Mouse (Mus musculus) stomach, embryonic 15.5 days (tissue): Measurements from ENCODE around the gene Mrps25. TPM values are rescaled to one million over a fixed set of nuclear protein-coding genes. Genes with fewer than 3 reads are reported as not detected.
A peak's percentile ranks its signal among the peaks of the same experiment; 100 is the strongest.

Source experiments
- ATAC-seq: fragments of 200-750 bp; cut with Nextera tagmentation; 2 replicates; pipeline ENCODE4 v1.8.0; 2017; ENCODE audit warnings: low read depth, moderate number of reproducible peaks, moderate TSS enrichment; ENCODE audit not compliant: insufficient read depth, low FRiP score
- H3K27ac ChIP-seq: fragments of 300-500 bp; sonication (generic); 2 replicates; pipeline ENCODE4 v1.5.1; 2015; ENCODE audit warnings: mild to moderate bottlenecking, inconsistent platforms
- H3K27me3 ChIP-seq: fragments of 300-500 bp; sonication (generic); replicated peaks from 2 replicates; pipeline ENCODE4 v1.6.1; 2015; ENCODE audit warnings: inconsistent platforms
- H3K36me3 ChIP-seq: fragments of 300-500 bp; sonication (generic); 2 replicates; pipeline ENCODE4 v1.6.1; 2015; ENCODE audit warnings: inconsistent platforms
- H3K4me1 ChIP-seq: fragments of 300-500 bp; sonication (generic); 2 replicates; pipeline ENCODE4 v1.6.1; 2015; ENCODE audit warnings: inconsistent platforms
- H3K4me2 ChIP-seq: fragments of 300-500 bp; sonication (generic); 2 replicates; pipeline ENCODE4 v1.6.1; 2015; ENCODE audit warnings: mild to moderate bottlenecking, inconsistent platforms
- H3K4me3 ChIP-seq: fragments of 300-500 bp; sonication (generic); replicated peaks from 2 replicates; pipeline ENCODE4 v1.5.1; 2015; ENCODE audit warnings: inconsistent platforms
- H3K9ac ChIP-seq: fragments of 300-500 bp; sonication (generic); 2 replicates; pipeline ENCODE4 v1.6.1; 2015; ENCODE audit warnings: inconsistent platforms
- H3K9me3 ChIP-seq: fragments of 300-500 bp; sonication (generic); 2 replicates; pipeline ENCODE4 v1.6.1; 2016; ENCODE audit warnings: inconsistent platforms
- WGBS: fragments of 180-500 bp; shearing (Covaris S2); methylation state at CpG from one replicate; pipeline ENCODE4 v1.1.7; 2015; 5-methylcytosine and 5-hydroxymethylcytosine counted together
- polyA plus RNA-seq: library from polyadenylated mRNA; unstranded; fragments of >200 nt; fragmentation: Nextera tagmentation; extraction: Ambion mirVana; gene quantifications from 2 replicates; pipeline ENCODE4 v1.2.1, GENCODE M21; 2015

Mrps25 gene
- polyA plus RNA-seq: 88.7 and 94.8 TPM in 2 replicates

DNA sequence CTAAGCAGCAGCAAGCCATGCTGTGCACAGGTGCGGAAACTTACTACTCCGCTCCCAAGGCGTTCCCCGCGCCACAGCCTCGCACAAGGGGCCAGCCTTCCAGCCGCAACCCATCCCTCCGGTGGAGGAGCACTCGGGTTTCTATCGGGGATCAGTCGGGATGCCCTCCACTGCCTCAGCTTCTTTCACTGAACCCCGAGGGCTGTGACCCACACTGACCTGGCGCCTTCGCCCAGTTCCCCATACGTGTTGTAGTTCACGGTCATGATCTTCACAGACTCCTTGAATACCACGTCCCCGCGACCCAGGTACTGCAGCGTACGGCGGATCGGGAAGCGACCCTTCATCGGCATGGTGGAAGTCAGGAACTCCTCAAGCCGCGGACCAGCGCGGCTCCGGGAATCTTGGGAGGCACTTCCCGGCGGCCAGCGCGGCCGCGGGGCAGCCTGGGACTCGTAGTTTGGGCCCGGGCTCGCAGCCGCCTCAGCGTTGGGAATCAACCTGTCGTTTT, at the start of gene Mrps25:
Gene Mrps25 (minus strand): TSS at position 413 of the 511 bp plus-strand sequence.
- Histone ChIP-seq H3K4me1 (0 out of 2 replicates have a peak, but pooled peaks cover 7% of the 10 kb centered on the region), H3K27me3 (no peaks in the 10 kb centered on the region), H3K36me3 (0 out of 2 replicates have a peak, but pooled peaks cover 11% of the 10 kb centered on the region), H3K4me2 (peak within 1 kb of the TSS; percentile 65), H3K9ac (peak within 1 kb of the TSS; percentile 87), H3K4me3 (peak within 1 kb of the TSS; percentile 77), H3K27ac (no peak within 1 kb of the TSS; the same call in 1 of the 2 replicates), H3K9me3 (no peaks in the 10 kb centered on the region)
- under 1% methylated on average over 42 of the region's 42 CpGs for WGBS
- ATAC-seq: peak; percentile 94

- ATAC-seq: no peak
- no peak overlapping the region for H3K4me2 ChIP-seq
- no peak overlapping the region for H3K9ac ChIP-seq
- no peaks in the 10 kb centered on the region for H3K27me3 ChIP-seq
- no peak overlapping the region for H3K4me3 ChIP-seq
- no peaks in the 10 kb centered on the region for H3K9me3 ChIP-seq
- 61% methylated on average over 4 of the region's 4 CpGs for WGBS
- no peak overlapping the region for H3K27ac ChIP-seq
- H3K4me1 ChIP-seq: no peaks in the 10 kb centered on the region
- H3K36me3 ChIP-seq: no peaks in the 10 kb centered on the region
Observed at GRCm38 (mm10) chr6:92231762-92232161, 47.9 kb upstream of the Mrps25 start.

DNA sequence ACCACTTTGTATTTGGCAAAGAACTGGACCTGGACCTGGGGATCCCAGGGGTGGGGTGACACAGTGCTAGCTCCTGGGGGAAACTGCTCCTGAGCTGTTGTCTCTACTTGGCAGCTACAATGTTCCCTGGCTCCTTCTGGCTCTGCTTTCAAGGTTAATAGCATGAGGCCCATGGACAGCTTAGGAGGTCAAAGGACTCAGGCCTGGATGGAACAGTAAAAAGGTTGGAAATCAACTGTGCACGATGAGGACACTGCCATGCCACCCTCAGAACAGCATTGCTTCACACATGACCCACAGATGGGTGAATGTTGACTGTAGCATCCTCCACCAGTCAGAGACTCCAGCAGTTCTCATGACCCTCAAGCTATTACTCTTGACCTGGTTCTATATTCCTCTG, 47.5 kb upstream of the Mrps25 start:
- WGBS: 46% methylated on average over 1 of the region's 1 CpGs
- ATAC-seq: no peak
- Histone ChIP-seq H3K4me3 (no peak overlapping the region), H3K4me1 (no peaks in the 10 kb centered on the region), H3K9me3 (no peaks in the 10 kb centered on the region), H3K36me3 (no peaks in the 10 kb centered on the region), H3K4me2 (no peak overlapping the region), H3K27me3 (no peaks in the 10 kb centered on the region), H3K27ac (no peak overlapping the region), H3K9ac (no peak overlapping the region)

- no peaks in the 10 kb centered on the region for H3K27me3 ChIP-seq
- H3K4me2 ChIP-seq: no peak overlapping the region
- H3K36me3 ChIP-seq: no peaks in the 10 kb centered on the region
- no peak overlapping the region for H3K9ac ChIP-seq
- no peak overlapping the region for H3K27ac ChIP-seq
- no peaks in the 10 kb centered on the region for H3K4me1 ChIP-seq
- 90% methylated on average over 2 of the region's 2 CpGs for WGBS
- no peaks in the 10 kb centered on the region for H3K9me3 ChIP-seq
- ATAC-seq: no peak
- H3K4me3 ChIP-seq: no peak overlapping the region
Observed at GRCm38 (mm10) chr6:92229586-92229985, 45.8 kb upstream of the Mrps25 start.

- Histone ChIP-seq H3K36me3 (no peaks in the 10 kb centered on the region), H3K9me3 (no peaks in the 10 kb centered on the region), H3K27me3 (no peaks in the 10 kb centered on the region), H3K4me1 (no peaks in the 10 kb centered on the region), H3K4me2 (no peak overlapping the region), H3K4me3 (no peak overlapping the region), H3K27ac (no peak overlapping the region), H3K9ac (no peak overlapping the region)
- no peak for ATAC-seq
Observed at GRCm38 (mm10) chr6:92229103-92229502, 45.3 kb upstream of the Mrps25 start.

DNA sequence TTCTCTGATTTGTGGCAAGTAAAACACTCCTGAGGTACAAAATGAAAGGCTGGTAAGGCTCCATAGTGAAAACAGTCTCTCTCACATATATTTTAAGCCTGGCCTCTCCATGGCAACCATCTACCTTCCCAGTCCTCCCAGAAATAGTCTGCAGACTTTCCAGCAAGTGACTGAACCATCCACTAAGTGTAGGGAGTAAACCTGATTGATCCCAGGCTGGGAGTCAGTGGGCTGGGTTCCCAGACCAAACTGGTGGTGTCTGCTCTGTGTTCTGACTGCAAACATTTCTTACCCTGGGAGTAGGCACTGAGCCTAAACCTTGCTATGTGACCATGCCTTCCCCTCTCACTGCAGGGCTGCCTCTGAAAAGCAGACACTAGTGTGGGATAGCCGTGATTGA, 41.1 kb upstream of the Mrps25 start:
- peak; percentile 53; the same call in 1 of the 2 replicates for ATAC-seq
- H3K4me1 ChIP-seq: no peaks in the 10 kb centered on the region
- H3K36me3 ChIP-seq: no peaks in the 10 kb centered on the region

GRCm38 (mm10) chr6:92222021-92222420, 38.2 kb upstream of the Mrps25 start:
- Histone ChIP-seq H3K27me3 (no peaks in the 10 kb centered on the region), H3K4me2 (no peak overlapping the region), H3K27ac (no peak overlapping the region), H3K36me3 (no peaks in the 10 kb centered on the region), H3K4me3 (no peak overlapping the region), H3K9ac (no peak overlapping the region), H3K4me1 (no peaks in the 10 kb centered on the region), H3K9me3 (no peaks in the 10 kb centered on the region)
- WGBS: 77% methylated on average over 3 of the region's 3 CpGs
- ATAC-seq: no peak

More for the DNA sequence above, 41.1 kb upstream of the Mrps25 start:
- H3K27me3 ChIP-seq: no peaks in the 10 kb centered on the region
- H3K9ac ChIP-seq: no peak overlapping the region
- no peak overlapping the region for H3K4me3 ChIP-seq
- no peak overlapping the region for H3K4me2 ChIP-seq
- no peaks in the 10 kb centered on the region for H3K9me3 ChIP-seq
- WGBS: 55% methylated on average over 1 of the region's 1 CpGs
- no peak overlapping the region for H3K27ac ChIP-seq

- H3K4me3 ChIP-seq: no peak overlapping the region
- no peak overlapping the region for H3K27ac ChIP-seq
- no peak for ATAC-seq
- no peak overlapping the region for H3K4me2 ChIP-seq
- no peaks in the 10 kb centered on the region for H3K36me3 ChIP-seq
- H3K27me3 ChIP-seq: no peaks in the 10 kb centered on the region
- no peaks in the 10 kb centered on the region for H3K9me3 ChIP-seq
- no peaks in the 10 kb centered on the region for H3K4me1 ChIP-seq
- 66% methylated on average over 6 of the region's 6 CpGs for WGBS
- no peak overlapping the region for H3K9ac ChIP-seq
Observed at GRCm38 (mm10) chr6:92221604-92222003, 37.8 kb upstream of the Mrps25 start.

GRCm38 (mm10) chr6:92219445-92219844, 35.6 kb upstream of the Mrps25 start:
- no peaks in the 10 kb centered on the region for H3K27me3 ChIP-seq
- H3K9ac ChIP-seq: no peak overlapping the region
- H3K4me3 ChIP-seq: no peak overlapping the region
- no peak overlapping the region for H3K27ac ChIP-seq
- no peaks in the 10 kb centered on the region for H3K9me3 ChIP-seq
- H3K4me2 ChIP-seq: no peak overlapping the region
- no peaks in the 10 kb centered on the region for H3K4me1 ChIP-seq
- ATAC-seq: peak; percentile 28; the same call in 1 of the 2 replicates
- 44% methylated on average over 3 of the region's 3 CpGs for whole genome bisulfite sequencing
- H3K36me3 ChIP-seq: no peaks in the 10 kb centered on the region

- Histone ChIP-seq H3K27me3 (no peaks in the 10 kb centered on the region), H3K27ac (peak within 1 kb of the TSS; percentile 83), H3K4me3 (peak within 1 kb of the TSS; percentile 99), H3K4me1 (peaks cover 4% of the 10 kb centered on the region), H3K4me2 (peak within 1 kb of the TSS; percentile 90), H3K36me3 (peaks cover 4% of the 10 kb centered on the region), H3K9me3 (no peaks in the 10 kb centered on the region), H3K9ac (peak within 1 kb of the TSS; percentile 87)
- WGBS: 9% methylated on average over 35 of the region's 35 CpGs
- peak; percentile 93 for ATAC-seq
Observed at GRCm38 (mm10) chr6:92214773-92215449, 31.1 kb upstream of the Mrps25 start, which contains the start of gene Rbsn. Rbsn (minus strand) TSS chr6:92214925.

GRCm38 (mm10) chr6:92214055-92214772, 30.4 kb upstream of the Mrps25 start:
- under 1% methylated on average over 48 of the region's 48 CpGs for WGBS
- peaks cover 4% of the 10 kb centered on the region for H3K4me1 ChIP-seq
- H3K9ac ChIP-seq: peak overlapping the region; percentile 87
- ATAC-seq: peak; percentile 16; the same call in 1 of the 2 replicates
- peak overlapping the region; percentile 83 for H3K27ac ChIP-seq
- H3K27me3 ChIP-seq: no peaks in the 10 kb centered on the region
- peaks cover 7% of the 10 kb centered on the region for H3K36me3 ChIP-seq
- H3K4me2 ChIP-seq: peak overlapping the region; percentile 90
- H3K4me3 ChIP-seq: peak overlapping the region; percentile 99
- no peaks in the 10 kb centered on the region for H3K9me3 ChIP-seq

GRCm38 (mm10) chr6:92199414-92199813, 15.6 kb upstream of the Mrps25 start:
- H3K4me1 ChIP-seq: no peaks in the 10 kb centered on the region
- H3K9ac ChIP-seq: no peak overlapping the region
- no peaks in the 10 kb centered on the region for H3K27me3 ChIP-seq
- ATAC-seq: no peak
- WGBS: 91% methylated on average over 8 of the region's 8 CpGs
- H3K36me3 ChIP-seq: peaks cover 36% of the 10 kb centered on the region; the same call in 1 of the 2 replicates
- no peak overlapping the region for H3K4me3 ChIP-seq
- no peak overlapping the region for H3K27ac ChIP-seq
- no peak overlapping the region for H3K4me2 ChIP-seq
- no peaks in the 10 kb centered on the region for H3K9me3 ChIP-seq
